Mouse (Mus musculus): ENCODE results near the gene Tpm3. TPM values are rescaled to one million over a fixed set of nuclear protein-coding genes. Genes with fewer than 3 reads are reported as not detected.

Gene Tpm3
- total and polyA plus RNA-seq, 3 experiments, result 42.2 to 48.9 (median 44.5) TPM

- no peaks in the 10 kb centered on the region for H3K36me3 ChIP-seq (ENCODE audit: control insufficient read depth, insufficient read depth, low read length)
- DNase-seq, result no peak
- TF ChIP-seq EP300 (IDR thresholded peaks at IDR 0.05; ENCODE audit: insufficient read depth, low read depth, low read length) (no peak), POLR2A (IDR thresholded peaks at IDR 0.05; ENCODE audit: insufficient read depth, low read depth, low read length) (no peak), CTCF (IDR thresholded peaks at IDR 0.05) (no peak)
- H3K9ac ChIP-seq (ENCODE audit: low read depth, low read length), result no peak overlapping the region
- H3K27me3 ChIP-seq (ENCODE audit: control insufficient read depth, insufficient read depth, low read length), result no peaks in the 10 kb centered on the region
- no peaks in the 10 kb centered on the region for H3K4me1 ChIP-seq (ENCODE audit: control insufficient read depth, insufficient read depth, low read length)
- H3K27ac ChIP-seq, result no peak overlapping the region
- no peaks in the 10 kb centered on the region for H3K79me2 ChIP-seq (replicated peaks; ENCODE audit: control insufficient read depth, insufficient read depth, low read length)
- WGBS, result 60% methylated on average over 7 of the region's 7 CpGs
- intact Hi-C loops (cut with DNase I), result no loop called here
- no peak overlapping the region for H3K4me3 ChIP-seq
These were observed 2.8 kb upstream of the Tpm3 start for GRCm38 (mm10) chr3:90069688-90070087.

DNA sequence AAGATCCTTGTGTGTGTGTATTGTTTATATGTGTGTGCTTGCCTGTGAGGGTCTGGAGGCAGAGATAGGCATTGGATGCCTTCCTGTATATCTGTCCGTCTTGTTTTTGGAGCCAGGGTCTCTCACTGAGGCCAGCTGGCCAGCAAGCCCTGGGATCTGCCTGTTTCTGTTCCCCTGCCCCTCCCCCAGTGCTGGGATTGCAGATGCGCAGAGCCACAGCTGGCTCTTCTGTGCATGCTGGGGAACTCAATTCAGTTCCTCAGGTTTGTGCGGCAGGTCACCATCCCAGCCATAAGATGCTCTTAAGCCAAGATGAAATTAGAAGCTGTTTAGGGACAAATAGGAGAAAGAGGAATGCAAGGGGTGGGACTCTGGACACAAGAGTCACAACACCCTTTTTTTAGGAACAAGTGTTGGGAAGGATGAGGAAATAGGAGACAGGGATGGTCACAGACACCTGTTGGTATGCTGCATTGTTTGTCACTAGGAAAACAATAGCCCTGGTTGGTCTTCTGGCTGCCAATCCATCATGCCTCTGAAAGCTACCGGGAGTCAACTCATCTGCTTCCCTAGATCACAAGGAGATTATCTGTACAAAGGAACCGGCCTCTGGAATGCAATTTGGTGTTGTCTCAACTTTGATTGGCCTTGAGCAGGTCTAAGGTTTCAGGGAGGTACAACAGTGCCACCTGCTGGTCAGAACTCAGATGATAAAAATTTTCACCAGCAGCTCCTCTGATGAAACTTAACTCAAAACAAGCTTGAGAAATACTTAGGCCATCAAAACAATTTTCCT lies 4.7 kb downstream of the Tpm3 start:
- no peak overlapping the region; the same call in 1 of the 2 replicates for H3K27ac ChIP-seq
- no peak overlapping the region for H3K4me3 ChIP-seq

DNA sequence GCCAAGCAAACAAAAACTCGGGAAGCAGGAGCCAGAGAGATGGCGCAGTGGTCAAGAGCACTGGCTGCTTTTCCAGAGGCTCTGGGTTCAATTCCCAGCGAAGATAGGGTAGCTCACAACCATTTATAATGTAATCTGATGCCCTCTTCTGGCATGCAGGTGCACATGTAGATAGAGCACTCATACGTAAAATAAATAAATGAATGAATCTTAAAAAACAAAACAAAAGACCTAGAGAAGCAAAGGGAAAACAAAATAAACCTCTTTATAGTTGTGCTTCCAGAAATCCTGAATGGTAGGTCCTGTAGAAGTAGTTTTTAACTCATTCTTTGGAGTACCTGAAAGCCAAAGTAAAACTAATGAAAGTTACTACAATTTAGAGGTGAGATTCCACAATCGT lies 5.8 kb downstream of the Tpm3 start:
- Histone ChIP-seq H3K9ac (ENCODE audit: low read depth, low read length) (no peak overlapping the region), H3K79me2 (replicated peaks; ENCODE audit: control insufficient read depth, insufficient read depth, low read length) (peaks cover 4% of the 10 kb centered on the region; the same call in 1 of the 2 replicates), H3K4me3 (no peak overlapping the region), H3K27me3 (ENCODE audit: control insufficient read depth, insufficient read depth, low read length) (no peaks in the 10 kb centered on the region), H3K36me3 (ENCODE audit: control insufficient read depth, insufficient read depth, low read length) (peaks cover 2% of the 10 kb centered on the region; the same call in 1 of the 2 replicates), H3K4me1 (ENCODE audit: control insufficient read depth, insufficient read depth, low read length) (peaks cover 13% of the 10 kb centered on the region), H3K27ac (no peak overlapping the region)
- no peak for TF ChIP-seq POLR2A (IDR thresholded peaks at IDR 0.05; ENCODE audit: insufficient read depth, low read depth, low read length)
- TF ChIP-seq CTCF (IDR thresholded peaks at IDR 0.05), result 0 out of 2 replicates have a peak, but pooled peaks have one; percentile 14
- intact Hi-C loops (cut with DNase I), result loop anchor here (2.0 kb wide), 2 partner anchors 25 to 305 kb away; partner anchors contain the start of genes Ubap2l and Ube2q1
- 47% methylated on average over 5 of the region's 5 CpGs for WGBS
- no peak for DNase-seq

More for the DNA sequence above, 4.7 kb downstream of the Tpm3 start:
- TF ChIP-seq CTCF (IDR thresholded peaks at IDR 0.05), result peak; percentile 93
- no peak for TF ChIP-seq EP300 (IDR thresholded peaks at IDR 0.05; ENCODE audit: insufficient read depth, low read depth, low read length)
- DNase-seq, result peak; percentile 80
- peaks cover 7% of the 10 kb centered on the region for H3K4me1 ChIP-seq (ENCODE audit: control insufficient read depth, insufficient read depth, low read length)
- intact Hi-C loops (cut with DNase I), result loop anchor here (2.0 kb wide), 1 partner anchor 124 kb away; no protein-coding TSS in a partner anchor
- H3K79me2 ChIP-seq (replicated peaks; ENCODE audit: control insufficient read depth, insufficient read depth, low read length), result 0 out of 2 replicates have a peak, but pooled peaks cover 3% of the 10 kb centered on the region
- no peaks in the 10 kb centered on the region for H3K27me3 ChIP-seq (ENCODE audit: control insufficient read depth, insufficient read depth, low read length)
- no peak overlapping the region; the same call in 1 of the 2 replicates for H3K9ac ChIP-seq (ENCODE audit: low read depth, low read length)
- peaks cover 2% of the 10 kb centered on the region; the same call in 1 of the 2 replicates for H3K36me3 ChIP-seq (ENCODE audit: control insufficient read depth, insufficient read depth, low read length)
- WGBS, result 17% methylated on average over 5 of the region's 5 CpGs

- peak overlapping the region; percentile 98 for H3K27ac ChIP-seq
- WGBS, result under 1% methylated on average over 33 of the region's 33 CpGs
- DNase-seq, result peak; percentile 93 to 97
- TF ChIP-seq EP300 (IDR thresholded peaks at IDR 0.05; ENCODE audit: insufficient read depth, low read depth, low read length) (no peak), POLR2A (IDR thresholded peaks at IDR 0.05; ENCODE audit: insufficient read depth, low read depth, low read length) (peak; percentile 88), CTCF (IDR thresholded peaks at IDR 0.05) (no peak; the same call in 1 of the 2 replicates)
- H3K4me3 ChIP-seq, result peak overlapping the region; percentile 79
- H3K27me3 ChIP-seq (ENCODE audit: control insufficient read depth, insufficient read depth, low read length), result no peaks in the 10 kb centered on the region
- H3K4me1 ChIP-seq (ENCODE audit: control insufficient read depth, insufficient read depth, low read length), result peaks cover 17% of the 10 kb centered on the region
- H3K79me2 ChIP-seq (replicated peaks; ENCODE audit: control insufficient read depth, insufficient read depth, low read length), result peaks cover 5% of the 10 kb centered on the region; the same call in 1 of the 2 replicates
- intact Hi-C loops (cut with DNase I), result loop anchor here (2.0 kb wide), 2 partner anchors 26 to 306 kb away; partner anchors contain the start of genes Ubap2l and Ube2q1
- H3K36me3 ChIP-seq (ENCODE audit: control insufficient read depth, insufficient read depth, low read length), result peaks cover 9% of the 10 kb centered on the region
- H3K9ac ChIP-seq (ENCODE audit: low read depth, low read length), result peak overlapping the region; percentile 80
These were observed 6.8 kb downstream of the Tpm3 start for GRCm38 (mm10) chr3:90079133-90079762.

DNA sequence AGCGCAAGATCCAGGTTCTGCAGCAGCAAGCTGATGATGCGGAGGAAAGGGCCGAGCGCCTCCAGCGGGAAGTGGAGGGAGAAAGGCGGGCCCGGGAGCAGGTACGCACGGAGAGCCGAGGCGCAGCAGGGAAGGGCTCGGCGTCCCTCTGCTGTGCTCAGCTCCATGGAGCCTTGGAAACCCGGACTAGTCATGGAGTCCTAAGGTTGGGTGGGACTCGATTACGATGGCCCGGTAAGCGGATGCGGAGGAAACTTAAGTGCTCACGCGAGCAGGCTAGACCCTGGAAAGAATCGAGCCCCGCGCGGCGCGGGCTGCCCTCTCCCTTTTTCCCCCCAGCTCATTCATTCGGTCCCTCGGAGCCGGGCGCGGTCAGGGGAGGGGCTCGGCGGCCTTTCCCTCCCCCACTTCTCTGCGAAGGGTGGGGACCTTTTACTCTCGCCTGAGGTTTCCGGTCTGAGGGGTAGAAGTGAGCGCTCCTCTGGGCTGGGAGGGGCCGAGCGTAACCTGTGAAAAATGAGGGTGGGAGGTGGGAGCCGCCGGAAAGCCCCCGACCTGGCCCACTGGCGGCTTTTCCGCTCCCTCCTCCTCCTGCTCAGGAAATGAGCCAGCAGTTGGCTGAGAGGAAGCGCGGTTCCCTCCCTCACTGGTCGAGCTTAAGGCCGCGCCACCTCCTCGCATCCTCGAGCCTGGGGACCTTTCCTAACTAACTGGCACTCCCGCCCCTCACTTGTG lies 7.5 kb downstream of the Tpm3 start:
- TF ChIP-seq POLR2A (IDR thresholded peaks at IDR 0.05; ENCODE audit: insufficient read depth, low read depth, low read length), result no peak; the same call in 1 of the 2 replicates
- TF ChIP-seq CTCF (IDR thresholded peaks at IDR 0.05), result no peak
- no peak for TF ChIP-seq EP300 (IDR thresholded peaks at IDR 0.05; ENCODE audit: insufficient read depth, low read depth, low read length)
- Histone ChIP-seq H3K4me3 (peak overlapping the region; percentile 79), H3K4me1 (ENCODE audit: control insufficient read depth, insufficient read depth, low read length) (peaks cover 22% of the 10 kb centered on the region), H3K27ac (peak overlapping the region; percentile 98), H3K27me3 (ENCODE audit: control insufficient read depth, insufficient read depth, low read length) (no peaks in the 10 kb centered on the region), H3K36me3 (ENCODE audit: control insufficient read depth, insufficient read depth, low read length) (peaks cover 14% of the 10 kb centered on the region), H3K79me2 (replicated peaks; ENCODE audit: control insufficient read depth, insufficient read depth, low read length) (peaks cover 5% of the 10 kb centered on the region; the same call in 1 of the 2 replicates), H3K9ac (ENCODE audit: low read depth, low read length) (peak overlapping the region; percentile 80)
- DNase-seq, result peak; percentile 76 to 86
- intact Hi-C loops (cut with DNase I), result loop anchor here (2.0 kb wide), 2 partner anchors 27 to 307 kb away; partner anchors contain the start of genes Ubap2l and Ube2q1
- WGBS, result under 1% methylated on average over 53 of the region's 53 CpGs

Data from heart, adult 2 months (tissue).